Mouse (Mus musculus): ENCODE measurements at regions not wholly inside any gene's neighbourhood (a gene's known extent, or its start where the extent isn't known, plus 50 kb on each side); places are given as distances from the start of the nearest gene placed in this dataset.

DNA sequence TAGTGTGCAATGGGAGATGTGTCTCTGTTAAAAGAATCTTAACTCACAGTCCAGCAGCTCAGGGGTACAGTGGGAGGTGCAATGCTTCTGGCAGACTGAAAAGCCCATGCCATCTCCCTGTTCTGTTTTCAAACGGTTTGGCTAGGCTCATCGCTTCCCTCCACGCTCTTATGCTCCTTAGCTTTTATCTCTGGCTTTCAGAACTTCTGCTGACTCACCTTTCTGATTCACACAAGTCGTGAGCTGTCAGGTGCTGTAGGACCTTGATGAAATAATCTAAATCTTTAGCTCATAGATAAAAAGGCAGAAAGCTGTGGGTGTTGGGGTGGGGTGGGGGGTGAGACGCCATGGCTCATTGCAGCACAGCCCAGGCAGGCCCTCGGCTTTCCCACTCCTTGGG lies 93.1 kb upstream of the Atp6ap2 start:
- Histone ChIP-seq H3K9ac (ENCODE audit: low read length) (no peak overlapping the region), H3K4me3 (ENCODE audit: low read length) (no peak overlapping the region), H3K27ac (ENCODE audit: low read length) (no peak overlapping the region)

DNA sequence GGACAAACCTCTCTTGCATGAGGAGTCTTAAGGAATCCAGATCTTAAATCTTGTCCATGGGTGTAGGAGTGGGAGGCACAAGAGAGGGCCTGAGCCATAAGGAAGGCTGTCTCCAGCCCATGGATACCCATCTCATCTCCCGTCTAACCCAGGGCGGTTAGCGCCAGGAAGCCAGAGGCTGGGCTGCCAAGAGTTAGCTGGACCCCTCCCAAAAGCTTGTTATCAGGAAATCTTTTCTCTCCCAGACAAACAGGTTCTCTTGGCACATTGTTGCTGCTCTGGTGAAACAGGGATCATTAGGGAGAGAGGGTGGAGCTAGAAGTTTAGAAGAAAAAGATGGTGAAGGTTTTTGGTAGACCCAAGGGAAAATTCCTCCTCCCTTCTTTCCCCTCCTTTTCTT lies 87.0 kb upstream of the Atp6ap2 start:
- 77% methylated on average over 3 of the region's 3 CpGs for WGBS
- ATAC-seq (replicated peaks; ENCODE audit: extremely low read depth, insufficient read depth, low FRiP score) = no peak
- H3K27me3 ChIP-seq (ENCODE audit: control insufficient read depth, insufficient read depth, low read length) = peaks cover 2% of the 10 kb centered on the region; the same call in 1 of the 2 replicates
- H3K9ac ChIP-seq (ENCODE audit: low read length) = no peak overlapping the region
- H3K36me3 ChIP-seq (ENCODE audit: control insufficient read depth, insufficient read depth) = no peaks in the 10 kb centered on the region
- H3K4me3 ChIP-seq (ENCODE audit: low read length) = no peak overlapping the region
- peaks cover under 1% of the 10 kb centered on the region; the same call in 1 of the 2 replicates for H3K9me3 ChIP-seq (replicated peaks; ENCODE audit: control insufficient read depth, low read length)
- H3K27ac ChIP-seq (ENCODE audit: low read length) = no peak overlapping the region
- no peak overlapping the region for H3K4me2 ChIP-seq (ENCODE audit: low read depth, low read length)
- no peaks in the 10 kb centered on the region for H3K4me1 ChIP-seq (ENCODE audit: control insufficient read depth, insufficient read depth, low read length)

More for the DNA sequence above, 93.1 kb upstream of the Atp6ap2 start:
- Histone ChIP-seq H3K27me3 (ENCODE audit: control insufficient read depth, insufficient read depth, low read length) (0 out of 2 replicates have a peak, but pooled peaks cover 2% of the 10 kb centered on the region), H3K9me3 (replicated peaks; ENCODE audit: control insufficient read depth, low read length) (peaks cover 4% of the 10 kb centered on the region; the same call in 1 of the 2 replicates), H3K4me2 (ENCODE audit: low read depth, low read length) (no peak overlapping the region), H3K36me3 (ENCODE audit: control insufficient read depth, insufficient read depth) (no peaks in the 10 kb centered on the region), H3K4me1 (ENCODE audit: control insufficient read depth, insufficient read depth, low read length) (peaks cover 2% of the 10 kb centered on the region; the same call in 1 of the 2 replicates)
- no peak for ATAC-seq (replicated peaks; ENCODE audit: extremely low read depth, insufficient read depth, low FRiP score)
- 64% methylated on average over 6 of the region's 6 CpGs for WGBS

DNA sequence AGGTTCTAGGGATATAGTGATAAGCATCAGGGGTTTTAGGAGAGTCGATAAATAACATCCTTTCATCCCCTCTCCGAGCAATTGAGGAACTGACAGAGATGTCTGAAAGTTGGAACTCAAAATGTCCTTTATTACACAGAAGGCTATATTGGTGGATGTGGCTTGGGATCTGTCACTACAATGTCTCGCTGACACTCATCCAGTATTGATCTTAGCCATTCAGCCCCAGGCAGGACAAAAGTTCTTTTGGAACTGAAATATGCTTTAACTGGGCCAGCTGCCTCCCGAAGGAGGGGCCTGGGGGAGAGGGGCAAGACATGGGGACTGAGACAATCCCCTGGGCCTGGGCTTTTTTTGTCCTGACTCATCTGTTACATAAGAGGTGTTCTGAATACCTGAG lies 85.2 kb upstream of the Atp6ap2 start:
- H3K4me3 ChIP-seq (ENCODE audit: low read length) = no peak overlapping the region
- peaks cover 2% of the 10 kb centered on the region; the same call in 1 of the 2 replicates for H3K27me3 ChIP-seq (ENCODE audit: control insufficient read depth, insufficient read depth, low read length)
- no peak overlapping the region for H3K27ac ChIP-seq (ENCODE audit: low read length)
- H3K36me3 ChIP-seq (ENCODE audit: control insufficient read depth, insufficient read depth) = no peaks in the 10 kb centered on the region
- no peaks in the 10 kb centered on the region for H3K9me3 ChIP-seq (replicated peaks; ENCODE audit: control insufficient read depth, low read length)
- H3K4me2 ChIP-seq (ENCODE audit: low read depth, low read length) = no peak overlapping the region
- 83% methylated on average over 4 of the region's 4 CpGs for WGBS
- H3K4me1 ChIP-seq (ENCODE audit: control insufficient read depth, insufficient read depth, low read length) = no peaks in the 10 kb centered on the region
- no peak for ATAC-seq (replicated peaks; ENCODE audit: extremely low read depth, insufficient read depth, low FRiP score)
- H3K9ac ChIP-seq (ENCODE audit: low read length) = no peak overlapping the region

DNA sequence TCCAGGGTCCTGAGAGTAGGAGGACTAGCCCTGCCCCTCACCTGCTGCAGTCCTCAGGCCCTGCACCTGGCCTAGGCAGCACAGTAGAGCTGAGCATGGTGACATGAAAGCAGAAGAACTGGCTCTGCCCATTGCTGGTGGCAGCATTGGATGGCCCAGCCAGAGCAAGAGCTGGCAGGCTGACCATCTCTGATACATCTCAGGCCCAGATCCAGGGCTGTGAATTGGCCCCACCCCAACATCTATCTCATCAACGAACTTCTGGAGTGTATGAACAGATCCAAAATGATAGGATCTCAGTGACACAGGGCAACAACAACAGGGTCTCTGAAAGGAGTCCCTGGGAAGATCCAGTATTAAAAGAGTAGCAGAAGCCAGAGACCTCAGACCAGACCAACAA lies 84.0 kb upstream of the Atp6ap2 start:
- no peak overlapping the region for H3K9ac ChIP-seq (ENCODE audit: low read length)
- H3K27me3 ChIP-seq (ENCODE audit: control insufficient read depth, insufficient read depth, low read length) = no peaks in the 10 kb centered on the region; the same call in 1 of the 2 replicates
- H3K4me2 ChIP-seq (ENCODE audit: low read depth, low read length) = no peak overlapping the region
- H3K27ac ChIP-seq (ENCODE audit: low read length) = no peak overlapping the region
- WGBS = 58% methylated on average over 1 of the region's 1 CpGs
- H3K4me3 ChIP-seq (ENCODE audit: low read length) = no peak overlapping the region
- H3K36me3 ChIP-seq (ENCODE audit: control insufficient read depth, insufficient read depth) = no peaks in the 10 kb centered on the region
- H3K9me3 ChIP-seq (replicated peaks; ENCODE audit: control insufficient read depth, low read length) = no peaks in the 10 kb centered on the region
- no peaks in the 10 kb centered on the region for H3K4me1 ChIP-seq (ENCODE audit: control insufficient read depth, insufficient read depth, low read length)
- no peak for ATAC-seq (replicated peaks; ENCODE audit: extremely low read depth, insufficient read depth, low FRiP score)

DNA sequence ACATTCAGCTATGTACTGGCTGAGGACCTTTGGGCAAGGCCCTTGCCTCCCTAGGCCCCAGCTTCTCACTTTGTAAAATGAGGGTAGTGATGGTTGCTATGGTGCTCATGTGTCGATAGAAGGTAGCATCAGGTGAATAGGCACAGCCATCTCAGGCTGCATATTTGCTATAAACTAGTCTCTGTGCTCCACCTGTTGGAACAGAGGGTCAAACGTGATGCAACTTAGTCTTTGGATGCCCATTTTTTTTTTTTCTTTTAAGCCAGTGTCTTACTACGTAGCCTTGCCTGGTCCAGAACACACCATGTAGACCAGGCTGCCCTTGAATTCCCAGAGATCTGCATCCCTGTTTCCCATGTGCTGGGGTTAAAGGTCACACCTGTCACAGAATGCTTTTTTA lies 76.5 kb upstream of the Atp6ap2 start:
- Histone ChIP-seq H3K4me2 (ENCODE audit: low read depth, low read length) (no peak overlapping the region), H3K4me1 (ENCODE audit: control insufficient read depth, insufficient read depth, low read length) (no peaks in the 10 kb centered on the region), H3K9ac (ENCODE audit: low read length) (no peak overlapping the region), H3K36me3 (ENCODE audit: control insufficient read depth, insufficient read depth) (no peaks in the 10 kb centered on the region), H3K27ac (ENCODE audit: low read length) (no peak overlapping the region), H3K9me3 (replicated peaks; ENCODE audit: control insufficient read depth, low read length) (no peaks in the 10 kb centered on the region), H3K4me3 (ENCODE audit: low read length) (no peak overlapping the region), H3K27me3 (ENCODE audit: control insufficient read depth, insufficient read depth, low read length) (no peaks in the 10 kb centered on the region)
- ATAC-seq (replicated peaks; ENCODE audit: extremely low read depth, insufficient read depth, low FRiP score) = no peak
- 63% methylated on average over 3 of the region's 3 CpGs for WGBS

DNA sequence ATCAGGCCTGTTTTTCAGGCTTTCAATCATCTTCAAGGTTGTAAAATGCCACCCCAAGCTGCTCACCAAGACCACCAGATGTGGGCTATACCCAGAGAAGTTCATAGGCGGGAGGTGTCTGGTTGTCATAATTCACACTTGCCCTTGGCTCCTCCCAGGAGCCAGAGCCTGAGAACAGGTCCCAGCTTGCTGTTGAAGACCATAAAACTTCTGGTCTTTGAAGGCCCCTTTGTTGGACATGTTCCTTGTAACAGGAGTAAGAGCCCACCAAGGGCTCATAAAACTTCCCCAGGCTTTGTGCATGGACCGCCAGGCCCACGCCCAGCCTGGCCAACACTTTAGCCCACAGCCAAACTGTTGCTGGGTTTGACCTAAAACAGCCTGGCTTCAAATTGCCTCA lies 62.6 kb upstream of the Atp6ap2 start:
- ATAC-seq (replicated peaks; ENCODE audit: extremely low read depth, insufficient read depth, low FRiP score) = no peak
- no peaks in the 10 kb centered on the region for H3K4me1 ChIP-seq (ENCODE audit: control insufficient read depth, insufficient read depth, low read length)
- WGBS = 86% methylated on average over 3 of the region's 3 CpGs

DNA sequence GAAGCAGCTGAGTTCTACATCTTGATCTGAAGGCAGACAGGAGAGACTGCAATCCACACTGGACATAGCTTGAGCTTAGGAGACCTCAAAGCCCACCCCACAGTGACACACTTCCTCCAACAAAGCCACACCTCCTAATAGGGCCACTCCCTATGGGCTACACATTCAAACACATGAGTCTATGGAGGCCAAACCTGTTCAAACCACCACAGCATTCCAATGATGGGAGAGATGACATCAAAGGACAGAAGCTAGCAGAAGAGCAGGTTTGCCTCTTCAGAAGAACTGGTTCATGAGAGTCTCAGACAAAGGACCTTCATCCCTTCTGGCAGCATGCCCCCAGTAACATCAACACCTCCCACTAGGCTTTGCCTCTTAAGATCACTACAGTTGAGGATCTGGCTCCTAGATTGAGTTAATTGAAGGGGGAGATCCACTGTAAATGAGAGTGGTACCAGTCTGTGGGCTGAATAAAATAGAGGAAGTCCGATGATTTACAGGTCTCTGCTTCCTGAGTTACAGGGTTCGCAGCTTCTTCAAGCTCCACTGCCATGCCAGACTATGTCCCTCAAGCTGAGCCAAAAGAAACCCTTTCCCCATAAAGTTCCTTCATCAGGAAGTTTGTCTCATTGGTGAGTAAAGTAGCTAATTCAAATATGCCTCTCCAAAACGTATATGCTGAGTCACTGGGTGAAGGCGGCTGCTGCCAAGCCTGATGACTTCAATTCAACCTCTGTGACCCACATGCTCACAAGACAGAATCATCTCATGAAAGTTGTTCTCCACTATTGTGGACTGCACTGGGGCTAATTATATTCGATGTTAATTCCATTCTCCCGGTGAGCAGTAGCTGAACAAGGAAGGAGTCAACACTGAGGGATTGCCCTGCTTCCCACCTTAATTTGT lies 56.9 kb upstream of the Atp6ap2 start:
- no peak overlapping the region for H3K9ac ChIP-seq (ENCODE audit: low read length)
- H3K4me1 ChIP-seq (ENCODE audit: control insufficient read depth, insufficient read depth, low read length) = no peaks in the 10 kb centered on the region
- H3K27ac ChIP-seq (ENCODE audit: low read length) = no peak overlapping the region
- H3K4me2 ChIP-seq (ENCODE audit: low read depth, low read length) = no peak overlapping the region
- H3K36me3 ChIP-seq (ENCODE audit: control insufficient read depth, insufficient read depth) = no peaks in the 10 kb centered on the region
- H3K4me3 ChIP-seq (ENCODE audit: low read length) = no peak overlapping the region
- ATAC-seq (replicated peaks; ENCODE audit: extremely low read depth, insufficient read depth, low FRiP score) = no peak
- WGBS = 59% methylated on average over 6 of the region's 6 CpGs
- no peaks in the 10 kb centered on the region for H3K9me3 ChIP-seq (replicated peaks; ENCODE audit: control insufficient read depth, low read length)
- H3K27me3 ChIP-seq (ENCODE audit: control insufficient read depth, insufficient read depth, low read length) = no peaks in the 10 kb centered on the region

More for the DNA sequence above, 62.6 kb upstream of the Atp6ap2 start:
- Histone ChIP-seq H3K27ac (ENCODE audit: low read length) (no peak overlapping the region), H3K9me3 (replicated peaks; ENCODE audit: control insufficient read depth, low read length) (no peaks in the 10 kb centered on the region), H3K9ac (ENCODE audit: low read length) (no peak overlapping the region), H3K4me3 (ENCODE audit: low read length) (no peak overlapping the region), H3K27me3 (ENCODE audit: control insufficient read depth, insufficient read depth, low read length) (no peaks in the 10 kb centered on the region), H3K36me3 (ENCODE audit: control insufficient read depth, insufficient read depth) (no peaks in the 10 kb centered on the region), H3K4me2 (ENCODE audit: low read depth, low read length) (no peak overlapping the region)
